Mouse (Mus musculus): ENCODE results near the gene Scd3.

DNA sequence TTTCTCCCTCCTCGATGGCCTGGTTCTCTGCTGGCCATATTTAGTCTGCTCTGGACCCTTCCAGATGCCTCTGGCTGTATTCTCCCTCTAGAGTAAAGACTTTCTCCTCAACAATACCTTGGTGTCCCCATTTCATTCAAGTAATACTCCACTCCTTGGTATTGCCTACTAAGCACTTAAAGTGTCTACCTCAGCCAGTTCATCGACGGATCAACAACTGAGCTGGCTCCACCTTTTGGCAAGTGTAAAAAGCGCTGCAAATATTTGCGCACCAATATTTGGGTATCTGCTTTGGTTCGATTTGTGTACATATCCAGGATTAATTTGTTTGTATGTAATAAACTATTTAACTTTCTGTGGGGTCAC lies 63.4 kb downstream of the Scd3 start:
- TF ChIP-seq CEBPB (IDR thresholded peaks at IDR 0.05; ENCODE audit: low read depth) (no peak), CTCF (IDR thresholded peaks at IDR 0.05; ENCODE audit: control insufficient read depth, insufficient read depth, insufficient read length) (no peak), MYOD1 (IDR thresholded peaks at IDR 0.05; ENCODE audit: control insufficient read depth, insufficient read length, low read depth) (no peak), MYOG (IDR thresholded peaks at IDR 0.05; ENCODE audit: control insufficient read depth, extremely low read depth, insufficient read length) (no peak)

All from C2C12 (cell line).